Mouse (Mus musculus) hindbrain, embryonic 10.5 days (tissue): ENCODE results near the gene Prr12. TPM values are rescaled to one million over a fixed set of nuclear protein-coding genes. Genes with fewer than 3 reads are reported as not detected.

Experiments
- DNase-seq: peaks from one replicate; pipeline ENCODE4 v3.0.0-alpha.2; 2017; ENCODE audit warnings: low spot score
- H3K27ac ChIP-seq: fragments of 300-500 bp; sonication (generic); 2 replicates; pipeline ENCODE4 v1.5.1; 2016; ENCODE audit warnings: mild to moderate bottlenecking, moderate library complexity
- H3K27me3 ChIP-seq: fragments of 300-500 bp; sonication (generic); 2 replicates; pipeline ENCODE4 v1.6.1; 2016; ENCODE audit warnings: mild to moderate bottlenecking; ENCODE audit not compliant: poor library complexity, insufficient read depth, severe bottlenecking
- H3K36me3 ChIP-seq: fragments of 300-500 bp; sonication (generic); 2 replicates; pipeline ENCODE4 v1.6.1; 2016; ENCODE audit warnings: mild to moderate bottlenecking, moderate library complexity
- H3K4me1 ChIP-seq: fragments of 300-500 bp; sonication (generic); replicated peaks from 2 replicates; pipeline ENCODE4 v1.6.1; 2016; ENCODE audit warnings: mild to moderate bottlenecking
- H3K4me3 ChIP-seq: fragments of 300-500 bp; sonication (generic); 2 replicates; pipeline ENCODE4 v1.5.1; 2016; ENCODE audit warnings: mild to moderate bottlenecking, moderate library complexity
- H3K9me3 ChIP-seq: fragments of 300-500 bp; sonication (generic); 2 replicates; pipeline ENCODE4 v1.6.1; 2016; ENCODE audit warnings: mild to moderate bottlenecking, moderate library complexity
- WGBS: fragments of 180-500 bp; shearing (Covaris S2); methylation state at CpG from one replicate; pipeline ENCODE4 v1.1.7; 2016; 5-methylcytosine and 5-hydroxymethylcytosine counted together
- polyA plus RNA-seq: library from polyadenylated mRNA; unstranded; fragments of >200 nt; fragmentation: Nextera tagmentation; extraction: Ambion mirVana; gene quantifications from 2 replicates; pipeline ENCODE4 v1.2.1, GENCODE M21; 2016

Prr12 gene
- polyA plus RNA-seq, 1 experiment from 2014 or later: 13.4 TPM

GRCm38 (mm10) chr7:45090251-45090977, 37.7 kb upstream of the Prr12 start:
- Histone ChIP-seq H3K27ac (no peak overlapping the region), H3K4me1 (peaks cover 33% of the 10 kb centered on the region), H3K4me3 (peak overlapping the region; percentile 66; the same call in 1 of the 2 replicates), H3K36me3 (peaks cover 31% of the 10 kb centered on the region), H3K9me3 (peaks cover 4% of the 10 kb centered on the region; the same call in 1 of the 2 replicates), H3K27me3 (peaks cover 11% of the 10 kb centered on the region)
- WGBS: 83% methylated on average over 13 of the region's 13 CpGs
- no peak for DNase-seq

DNA sequence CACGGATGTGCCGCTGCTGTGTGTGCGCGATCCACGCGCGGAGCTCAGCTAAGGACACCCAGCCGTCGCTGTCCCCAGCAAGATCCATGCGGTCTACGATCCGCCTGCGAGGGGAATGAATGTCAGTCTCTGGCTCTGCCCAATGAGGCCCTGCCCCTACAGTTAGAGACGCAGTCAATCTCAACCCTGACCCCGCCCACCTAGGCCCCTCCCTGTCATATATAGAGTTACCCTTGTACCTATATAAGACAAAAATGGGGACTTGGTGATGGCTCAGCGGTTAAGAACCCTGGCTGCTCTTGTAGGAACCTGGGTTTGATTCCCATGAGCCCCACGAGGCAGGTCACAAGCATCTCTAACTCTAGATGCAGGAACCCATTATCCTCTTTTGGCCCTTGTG, 35.9 kb upstream of the Prr12 start:
- no peak overlapping the region for H3K27ac ChIP-seq
- peaks cover 11% of the 10 kb centered on the region for H3K27me3 ChIP-seq
- 92% methylated on average over 17 of the region's 17 CpGs for WGBS
- peaks cover 4% of the 10 kb centered on the region; the same call in 1 of the 2 replicates for H3K9me3 ChIP-seq
- no peak for DNase-seq
- H3K36me3 ChIP-seq: peaks cover 48% of the 10 kb centered on the region
- peaks cover 28% of the 10 kb centered on the region for H3K4me1 ChIP-seq
- H3K4me3 ChIP-seq: no peak overlapping the region

GRCm38 (mm10) chr7:45086084-45086483, 33.4 kb upstream of the Prr12 start:
- no peak overlapping the region for H3K27ac ChIP-seq
- peaks cover 7% of the 10 kb centered on the region; the same call in 1 of the 2 replicates for H3K27me3 ChIP-seq
- DNase-seq: no peak
- 0 out of 2 replicates have a peak overlapping the region, but pooled peaks have one; percentile 4 for H3K4me3 ChIP-seq
- peaks cover 4% of the 10 kb centered on the region; the same call in 1 of the 2 replicates for H3K9me3 ChIP-seq
- peaks cover 16% of the 10 kb centered on the region for H3K4me1 ChIP-seq
- 78% methylated on average over 4 of the region's 4 CpGs for WGBS
- H3K36me3 ChIP-seq: peaks cover 62% of the 10 kb centered on the region

DNA sequence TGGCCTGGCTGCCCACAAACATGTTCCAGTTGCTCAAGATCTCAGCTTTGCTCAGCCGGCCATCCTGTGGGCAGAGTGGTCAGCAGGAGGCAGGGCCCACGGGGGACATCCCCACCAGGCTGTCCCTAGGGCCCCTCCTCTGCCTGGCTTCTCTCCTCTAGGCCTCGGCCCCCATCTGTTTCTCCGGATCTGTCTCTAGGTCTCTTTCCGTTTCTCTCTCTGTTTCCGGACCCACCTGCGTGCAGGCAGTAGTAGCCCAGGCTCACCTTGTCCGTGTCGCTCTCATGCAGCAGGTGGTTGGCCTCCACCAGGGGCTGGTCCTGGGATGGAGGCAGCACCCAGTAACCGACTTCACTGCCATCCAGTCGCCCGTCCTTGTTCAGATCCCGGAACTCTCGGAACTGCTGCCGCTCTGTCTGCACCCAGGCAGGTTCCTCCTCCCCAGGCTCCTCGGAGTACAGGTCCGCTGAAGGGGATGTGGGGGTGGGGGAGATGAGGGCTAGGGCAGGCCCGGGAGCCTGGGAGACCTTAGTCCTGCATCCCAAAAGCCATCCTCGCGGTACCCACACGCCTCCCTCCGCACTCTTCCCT, 30.7 kb upstream of the Prr12 start:
- H3K4me1 ChIP-seq: peaks cover 12% of the 10 kb centered on the region; the same call in 1 of the 2 replicates
- DNase-seq: no peak
- no peaks in the 10 kb centered on the region for H3K27me3 ChIP-seq
- H3K36me3 ChIP-seq: peaks cover 60% of the 10 kb centered on the region
- no peak overlapping the region for H3K27ac ChIP-seq
- 87% methylated on average over 22 of the region's 22 CpGs for WGBS
- no peak overlapping the region for H3K4me3 ChIP-seq
- peaks cover 4% of the 10 kb centered on the region; the same call in 1 of the 2 replicates for H3K9me3 ChIP-seq

DNA sequence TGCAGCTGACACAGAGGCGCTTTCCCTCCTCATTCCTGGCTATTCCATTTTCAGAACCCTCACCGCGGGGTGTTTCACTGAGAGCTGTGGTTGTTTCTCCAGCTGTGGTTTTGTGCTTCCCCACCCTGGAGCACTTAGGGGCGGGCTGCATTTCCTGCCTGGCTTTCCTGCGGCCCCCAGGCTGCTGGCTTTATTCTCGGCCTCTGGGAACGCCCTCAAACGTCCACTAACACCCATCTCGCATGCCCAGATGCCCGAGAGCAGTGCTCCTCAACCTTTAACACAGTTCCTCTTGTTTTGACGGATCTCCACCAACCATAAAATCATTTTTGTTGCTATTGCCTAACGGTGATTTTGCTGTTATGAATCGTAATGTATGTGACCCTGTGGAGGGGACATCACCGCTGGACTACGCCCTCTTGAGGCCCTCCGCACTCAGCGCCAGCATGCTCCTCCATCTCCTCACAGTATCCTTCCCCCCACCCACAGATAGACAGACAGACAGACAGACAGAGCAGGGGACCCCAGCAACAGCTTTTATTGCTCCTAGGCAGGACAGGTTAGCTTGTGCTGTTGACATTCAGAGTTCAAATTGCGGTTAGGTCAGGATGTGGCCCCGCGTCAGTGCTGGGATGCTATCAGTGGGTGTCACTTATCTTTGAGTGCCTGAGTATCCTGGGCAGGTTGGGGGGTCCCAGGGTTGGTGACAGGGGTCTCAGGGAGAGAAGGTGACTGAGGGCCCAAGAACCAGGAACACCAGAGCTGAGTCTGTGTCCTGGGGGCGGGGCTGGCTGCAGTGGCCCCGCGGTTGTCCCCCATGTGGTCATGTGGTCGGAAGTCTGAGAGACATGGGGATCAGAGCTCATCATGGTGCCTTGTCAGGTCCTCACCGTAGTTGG, 30.0 kb upstream of the Prr12 start:
- Histone ChIP-seq H3K4me1 (peaks cover 12% of the 10 kb centered on the region; the same call in 1 of the 2 replicates), H3K9me3 (peaks cover 4% of the 10 kb centered on the region; the same call in 1 of the 2 replicates), H3K36me3 (peaks cover 56% of the 10 kb centered on the region), H3K4me3 (0 out of 2 replicates have a peak overlapping the region, but pooled peaks have one; percentile 18), H3K27ac (no peak overlapping the region), H3K27me3 (no peaks in the 10 kb centered on the region)
- 68% methylated on average over 25 of the region's 25 CpGs for WGBS
- no peak for DNase-seq

- DNase-seq: no peak
- H3K27ac ChIP-seq: no peak overlapping the region
- 45% methylated on average over 5 of the region's 5 CpGs for WGBS
- no peak overlapping the region for H3K4me3 ChIP-seq
- H3K4me1 ChIP-seq: peaks cover 12% of the 10 kb centered on the region; the same call in 1 of the 2 replicates
- H3K36me3 ChIP-seq: peaks cover 56% of the 10 kb centered on the region
- H3K9me3 ChIP-seq: peaks cover 2% of the 10 kb centered on the region; the same call in 1 of the 2 replicates
- no peaks in the 10 kb centered on the region for H3K27me3 ChIP-seq
Observed at GRCm38 (mm10) chr7:45081016-45081415, 28.3 kb upstream of the Prr12 start.

GRCm38 (mm10) chr7:45079856-45080255, 27.2 kb upstream of the Prr12 start:
- Histone ChIP-seq H3K4me1 (peaks cover 12% of the 10 kb centered on the region; the same call in 1 of the 2 replicates), H3K36me3 (peaks cover 57% of the 10 kb centered on the region), H3K27ac (no peak overlapping the region), H3K4me3 (no peak overlapping the region), H3K9me3 (no peaks in the 10 kb centered on the region), H3K27me3 (no peaks in the 10 kb centered on the region)
- 1% methylated on average over 10 of the region's 10 CpGs for WGBS
- DNase-seq: peak; percentile 90

DNA sequence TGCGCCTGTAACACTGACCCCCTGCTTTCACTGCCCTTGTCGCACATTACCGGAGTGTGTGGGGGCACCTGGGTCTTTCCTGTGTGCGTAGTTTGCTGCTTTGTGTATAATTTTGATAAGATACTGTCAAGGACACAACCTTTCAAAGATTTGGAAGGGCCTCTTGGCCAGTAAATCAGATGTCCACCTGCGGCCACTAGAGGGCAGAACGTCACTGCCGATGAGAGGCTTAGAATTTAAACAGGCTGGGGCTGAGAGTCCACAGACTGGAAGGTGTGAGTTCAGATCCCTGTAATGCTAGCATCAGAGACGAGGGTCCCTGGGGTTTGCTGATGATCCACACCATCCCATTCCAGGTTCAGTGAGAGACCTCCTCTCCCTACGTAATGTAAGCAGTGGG, 25.8 kb upstream of the Prr12 start:
- peaks cover 12% of the 10 kb centered on the region; the same call in 1 of the 2 replicates for H3K4me1 ChIP-seq
- DNase-seq: peak; percentile 74
- no peak overlapping the region for H3K27ac ChIP-seq
- H3K36me3 ChIP-seq: peaks cover 58% of the 10 kb centered on the region
- no peaks in the 10 kb centered on the region for H3K9me3 ChIP-seq
- H3K27me3 ChIP-seq: no peaks in the 10 kb centered on the region
- H3K4me3 ChIP-seq: no peak overlapping the region
- WGBS: 41% methylated on average over 9 of the region's 9 CpGs

- 93% methylated on average over 2 of the region's 2 CpGs for WGBS
- H3K27ac ChIP-seq: no peak overlapping the region
- no peak for DNase-seq
- peaks cover 7% of the 10 kb centered on the region; the same call in 1 of the 2 replicates for H3K4me1 ChIP-seq
- H3K4me3 ChIP-seq: no peak overlapping the region
- no peaks in the 10 kb centered on the region for H3K27me3 ChIP-seq
- H3K9me3 ChIP-seq: no peaks in the 10 kb centered on the region
- peaks cover 54% of the 10 kb centered on the region for H3K36me3 ChIP-seq
Observed at GRCm38 (mm10) chr7:45077829-45078228, 25.1 kb upstream of the Prr12 start.

DNA sequence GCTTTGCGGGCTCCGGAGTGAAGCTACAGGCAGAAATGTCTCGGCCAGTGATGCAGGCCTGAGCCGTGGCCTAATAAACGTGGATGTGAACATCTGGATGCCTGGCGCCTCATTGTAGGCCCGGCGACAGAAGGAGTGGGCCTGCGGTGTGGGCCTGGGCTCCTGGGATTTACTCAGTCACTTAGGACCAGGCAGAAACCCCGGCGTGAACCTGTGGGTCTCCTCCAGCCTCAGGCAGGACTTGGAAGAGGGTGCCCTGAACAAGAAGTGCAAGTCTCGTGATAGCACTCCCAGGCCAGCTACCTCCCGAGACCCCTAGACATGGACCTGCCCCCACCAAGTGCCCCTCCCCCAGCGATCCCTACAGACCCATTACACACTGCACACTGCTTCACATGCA, 24.6 kb upstream of the Prr12 start:
- Histone ChIP-seq H3K4me1 (0 out of 2 replicates have a peak, but pooled peaks cover 4% of the 10 kb centered on the region), H3K27me3 (no peaks in the 10 kb centered on the region), H3K4me3 (no peak overlapping the region), H3K9me3 (no peaks in the 10 kb centered on the region), H3K27ac (no peak overlapping the region), H3K36me3 (peaks cover 49% of the 10 kb centered on the region)
- DNase-seq: no peak
- WGBS: 89% methylated on average over 14 of the region's 14 CpGs

- no peak for DNase-seq
- Histone ChIP-seq H3K36me3 (peaks cover 52% of the 10 kb centered on the region), H3K9me3 (no peaks in the 10 kb centered on the region), H3K4me3 (no peak overlapping the region), H3K4me1 (0 out of 2 replicates have a peak, but pooled peaks cover 4% of the 10 kb centered on the region), H3K27me3 (no peaks in the 10 kb centered on the region), H3K27ac (no peak overlapping the region)
- 90% methylated on average over 30 of the region's 30 CpGs for WGBS
Observed at GRCm38 (mm10) chr7:45076501-45076900, 23.8 kb upstream of the Prr12 start.

DNA sequence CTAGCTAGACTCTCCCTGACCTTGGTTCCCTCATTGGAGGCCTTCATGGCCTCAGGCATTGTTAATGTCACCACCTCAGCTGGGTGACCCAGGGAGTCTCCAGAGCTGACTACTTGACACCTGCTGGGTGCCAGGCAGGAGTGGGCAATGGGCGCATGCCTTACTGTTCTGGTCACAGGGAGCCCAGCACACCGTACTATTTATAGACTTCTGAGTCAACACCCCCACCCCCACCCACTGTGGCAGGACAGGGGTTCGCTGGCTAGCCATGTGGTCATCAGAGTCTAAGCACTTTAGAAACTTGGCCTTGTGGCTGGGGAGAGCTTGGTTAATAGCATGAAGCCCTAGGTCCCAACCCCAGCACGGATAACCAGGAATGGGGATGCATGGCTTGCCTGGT, 22.7 kb upstream of the Prr12 start:
- 90% methylated on average over 4 of the region's 4 CpGs for WGBS
- H3K4me3 ChIP-seq: no peak overlapping the region
- DNase-seq: no peak
- 0 out of 2 replicates have a peak, but pooled peaks cover 4% of the 10 kb centered on the region for H3K4me1 ChIP-seq
- no peak overlapping the region for H3K27ac ChIP-seq
- H3K27me3 ChIP-seq: no peaks in the 10 kb centered on the region
- no peaks in the 10 kb centered on the region for H3K9me3 ChIP-seq
- H3K36me3 ChIP-seq: peaks cover 52% of the 10 kb centered on the region
